Mouse (Mus musculus) kidney, postnatal 0 days (tissue): ENCODE measurements around the gene Gm17428. TPM values are rescaled to one million over a fixed set of nuclear protein-coding genes. Genes with fewer than 3 reads are reported as not detected.
A peak's percentile ranks its signal among the peaks of the same experiment; 100 is the strongest.

Experiments used
- ATAC-seq: fragments of 200-750 bp; cut with Nextera tagmentation; replicated peaks from 2 replicates; pipeline ENCODE4 v1.8.0; 2017; ENCODE audit warnings: low read depth, moderate number of reproducible peaks, moderate TSS enrichment, moderate library complexity; ENCODE audit not compliant: low FRiP score
- DNase-seq: peaks from one replicate; pipeline ENCODE4 v3.0.0-alpha.2; 2016; ENCODE audit warnings: low spot score
- H3K27ac ChIP-seq: fragments of 300-500 bp; sonication (generic); 2 replicates; pipeline ENCODE4 v1.5.1; 2014; ENCODE audit warnings: mild to moderate bottlenecking
- H3K27me3 ChIP-seq: fragments of 300-500 bp; sonication (generic); 2 replicates; pipeline ENCODE4 v1.6.1; 2014; ENCODE audit warnings: low read length, mixed read lengths; ENCODE audit not compliant: insufficient read depth
- H3K36me3 ChIP-seq: fragments of 300-500 bp; sonication (generic); 2 replicates; pipeline ENCODE4 v1.6.1; 2014; ENCODE audit warnings: low read length, mixed read lengths; ENCODE audit not compliant: insufficient read depth
- H3K4me1 ChIP-seq: fragments of 300-500 bp; sonication (generic); replicated peaks from 2 replicates; pipeline ENCODE4 v1.6.1; 2014; ENCODE audit warnings: antibody characterized with exemption, low read length, mixed read lengths; ENCODE audit not compliant: insufficient read depth
- H3K4me2 ChIP-seq: fragments of 300-500 bp; sonication (generic); 2 replicates; pipeline ENCODE4 v1.6.1; 2014; ENCODE audit warnings: mild to moderate bottlenecking, low read length, moderate library complexity, mixed read lengths
- H3K4me3 ChIP-seq: fragments of 300-500 bp; sonication (generic); replicated peaks from 2 replicates; pipeline ENCODE4 v1.5.1; 2014; ENCODE audit warnings: low read depth, low read length
- H3K9ac ChIP-seq: fragments of 300-500 bp; sonication (generic); 2 replicates; pipeline ENCODE4 v1.6.1; 2014; ENCODE audit warnings: low read depth, low read length
- H3K9me3 ChIP-seq: fragments of 300-500 bp; sonication (generic); replicated peaks from 2 replicates; pipeline ENCODE4 v1.6.1; 2016; ENCODE audit warnings: low read length, inconsistent platforms, mixed read lengths
- CTCF ChIP-seq: IDR thresholded peaks from 2 replicates; pipeline ENCODE4 v1.5.1; 2016; ENCODE audit warnings: antibody characterized with exemption, low read depth, mild to moderate bottlenecking, moderate library complexity
- WGBS: fragments of 180-500 bp; shearing (Covaris S2); extraction: QIAGEN DNeasy Blood & Tissue Kit; methylation state at CpG from one replicate; pipeline ENCODE4 v1.1.7; 2014; 5-methylcytosine and 5-hydroxymethylcytosine counted together
- polyA plus RNA-seq: library from polyadenylated mRNA; unstranded; fragments of >200 nt; fragmentation: Nextera tagmentation; extraction: Ambion mirVana; gene quantifications from 2 replicates; pipeline ENCODE4 v1.2.1, GENCODE M21; 2015

The Gm17428 gene
- polyA plus RNA-seq, 1 experiment from 2014 or later, result not detected

- Histone ChIP-seq H3K9ac (no peak overlapping the region), H3K27ac (peak overlapping the region; percentile 47; the same call in 1 of the 2 replicates), H3K27me3 (no peaks in the 10 kb centered on the region), H3K4me3 (no peak overlapping the region), H3K4me2 (no peak overlapping the region), H3K4me1 (peaks cover 13% of the 10 kb centered on the region), H3K36me3 (no peaks in the 10 kb centered on the region), H3K9me3 (no peaks in the 10 kb centered on the region)
- ATAC-seq, result 0 out of 2 replicates have a peak, but pooled peaks have one; percentile 7
- DNase-seq, result peak; percentile 66
- WGBS, result 23% methylated on average over 6 of the region's 6 CpGs
- no peak for TF ChIP-seq CTCF
Observed at GRCm38 (mm10) chr14:54936831-54937160, 39.9 kb upstream of the Gm17428 start.

GRCm38 (mm10) chr14:54937361-54938182, 39.2 kb upstream of the Gm17428 start:
- Histone ChIP-seq H3K36me3 (no peaks in the 10 kb centered on the region), H3K9ac (no peak overlapping the region), H3K27ac (no peak overlapping the region), H3K4me1 (peaks cover 13% of the 10 kb centered on the region), H3K27me3 (no peaks in the 10 kb centered on the region), H3K4me2 (no peak overlapping the region), H3K9me3 (no peaks in the 10 kb centered on the region), H3K4me3 (no peak overlapping the region)
- no peak for ATAC-seq
- no peak for DNase-seq
- TF ChIP-seq CTCF, result no peak
- 77% methylated on average over 16 of the region's 16 CpGs for WGBS

GRCm38 (mm10) chr14:54938431-54939219, 38.1 kb upstream of the Gm17428 start:
- Histone ChIP-seq H3K4me2 (no peak overlapping the region), H3K4me3 (no peak overlapping the region), H3K27me3 (no peaks in the 10 kb centered on the region), H3K36me3 (no peaks in the 10 kb centered on the region), H3K9ac (no peak overlapping the region), H3K27ac (no peak overlapping the region), H3K4me1 (peaks cover 13% of the 10 kb centered on the region), H3K9me3 (no peaks in the 10 kb centered on the region)
- DNase-seq, result no peak
- no peak for ATAC-seq
- WGBS, result 72% methylated on average over 15 of the region's 15 CpGs
- no peak for TF ChIP-seq CTCF

- 46% methylated on average over 12 of the region's 12 CpGs for WGBS
- H3K27me3 ChIP-seq, result no peaks in the 10 kb centered on the region
- peak; percentile 92 for TF ChIP-seq CTCF
- no peaks in the 10 kb centered on the region for H3K9me3 ChIP-seq
- H3K27ac ChIP-seq, result peak overlapping the region; percentile 52; the same call in 1 of the 2 replicates
- no peak overlapping the region for H3K9ac ChIP-seq
- H3K36me3 ChIP-seq, result no peaks in the 10 kb centered on the region
- no peak overlapping the region for H3K4me2 ChIP-seq
- DNase-seq (peak; percentile 81), ATAC-seq (peak; percentile 70; the same call in 1 of the 2 replicates)
- H3K4me1 ChIP-seq, result peaks cover 13% of the 10 kb centered on the region
- H3K4me3 ChIP-seq, result no peak overlapping the region
Observed at GRCm38 (mm10) chr14:54939434-54940175, 37.1 kb upstream of the Gm17428 start.

- ATAC-seq (no peak), DNase-seq (no peak)
- no peak for TF ChIP-seq CTCF
- Histone ChIP-seq H3K9ac (no peak overlapping the region), H3K4me3 (no peak overlapping the region), H3K9me3 (no peaks in the 10 kb centered on the region), H3K4me2 (no peak overlapping the region), H3K36me3 (no peaks in the 10 kb centered on the region), H3K4me1 (peaks cover 13% of the 10 kb centered on the region), H3K27me3 (no peaks in the 10 kb centered on the region), H3K27ac (peak overlapping the region; percentile 52; the same call in 1 of the 2 replicates)
- WGBS, result 59% methylated on average over 3 of the region's 3 CpGs
Observed at GRCm38 (mm10) chr14:54940176-54940530, 36.6 kb upstream of the Gm17428 start.
